Mouse (Mus musculus) myocyte (in vitro differentiated cells): Measurements from ENCODE around the gene Atg4b. TPM values are rescaled to one million over a fixed set of nuclear protein-coding genes. Genes with fewer than 3 reads are reported as not detected.

ENCODE experiments used
- H3K27me3 ChIP-seq: one replicate; pipeline ENCODE4 v1.6.1; 2011; ENCODE audit not compliant: control insufficient read depth, insufficient read depth, insufficient read length
- H3K36me3 ChIP-seq: one replicate; pipeline ENCODE4 v1.6.1; 2011; ENCODE audit not compliant: control insufficient read depth, insufficient read depth
- H3K4me2 ChIP-seq: one replicate; pipeline ENCODE4 v1.6.1; 2011; ENCODE audit warnings: low read depth, control low read depth
- H3K4me3 ChIP-seq: one replicate; pipeline ENCODE4 v1.5.1; 2011; ENCODE audit warnings: mild to moderate bottlenecking, control low read depth, moderate library complexity
- H3K79me2 ChIP-seq: one replicate; pipeline ENCODE4 v1.6.1; 2011; ENCODE audit not compliant: control insufficient read depth, insufficient read depth
- H3ac ChIP-seq: one replicate; pipeline ENCODE4 v1.6.1; 2011; ENCODE audit not compliant: control insufficient read depth, insufficient read length
- CEBPB ChIP-seq: IDR thresholded peaks from 2 replicates; pipeline ENCODE4 v1.6.1; 2011; ENCODE audit warnings: mild to moderate bottlenecking, moderate library complexity; ENCODE audit not compliant: poor library complexity, insufficient read depth, severe bottlenecking
- E2F4 ChIP-seq: IDR thresholded peaks from one replicate; pipeline ENCODE4 v1.6.1; 2011; ENCODE audit warnings: mild to moderate bottlenecking, control low read depth, moderate library complexity; ENCODE audit not compliant: insufficient read depth
- MAX ChIP-seq: IDR thresholded peaks from one replicate; pipeline ENCODE4 v1.6.1; 2011; ENCODE audit warnings: low read depth, mild to moderate bottlenecking, control low read depth
- MYOD1 ChIP-seq, 3 experiments: IDR thresholded peaks; one replicate each; pipeline ENCODE4 v1.6.1; 2011; ENCODE audit warnings: control low read depth in 2 of 3, low read depth in 2 of 3, mild to moderate bottlenecking in 2 of 3, moderate library complexity in 1 of 3; ENCODE audit not compliant: insufficient read length in 2 of 3, control insufficient read depth in 1 of 3
- MYOG ChIP-seq, 3 experiments: IDR thresholded peaks; one replicate each; pipeline ENCODE4 v1.6.1; 2011; ENCODE audit warnings: control low read depth in 2 of 3, low read depth in 2 of 3, mild to moderate bottlenecking in 2 of 3; ENCODE audit not compliant: insufficient read length in 2 of 3, control insufficient read depth in 1 of 3, insufficient read depth in 1 of 3
- POLR2A ChIP-seq: IDR thresholded peaks from one replicate; pipeline ENCODE4 v1.6.1; 2011; ENCODE audit warnings: low read depth, mild to moderate bottlenecking, control low read depth, moderate library complexity; ENCODE audit not compliant: insufficient read length
- POLR2AphosphoS2 ChIP-seq: IDR thresholded peaks from one replicate; pipeline ENCODE4 v1.6.1; 2011; ENCODE audit warnings: low read depth, control low read depth; ENCODE audit not compliant: insufficient read length
- REST ChIP-seq: IDR thresholded peaks from one replicate; pipeline ENCODE4 v1.6.1; 2011; ENCODE audit warnings: mild to moderate bottlenecking, control low read depth, moderate library complexity; ENCODE audit not compliant: insufficient read depth, insufficient read length
- SRF ChIP-seq: IDR thresholded peaks from one replicate; pipeline ENCODE4 v1.6.1; 2011; ENCODE audit warnings: low read depth; ENCODE audit not compliant: control insufficient read depth, insufficient read length
- TCF12 ChIP-seq: IDR thresholded peaks from one replicate; pipeline ENCODE4 v1.6.1; 2011; ENCODE audit warnings: mild to moderate bottlenecking, control low read depth; ENCODE audit not compliant: poor library complexity, insufficient read depth, severe bottlenecking
- TCF3 ChIP-seq: IDR thresholded peaks from one replicate; pipeline ENCODE4 v1.6.1; 2011; ENCODE audit warnings: low read depth, control low read depth; ENCODE audit not compliant: insufficient read length
- USF1 ChIP-seq: IDR thresholded peaks from one replicate; pipeline ENCODE4 v1.6.1; 2011; ENCODE audit warnings: low read depth, mild to moderate bottlenecking, control low read depth, moderate library complexity
- polyA plus RNA-seq: library from polyadenylated mRNA; unstranded; fragments of >200 nt; fragmentation: generic; extraction: Trizol; gene quantifications from one replicate; pipeline ENCODE4 v1.2.1, GENCODE M21; 2012; ENCODE audit warnings: missing spikeins

Atg4b gene
- polyA plus RNA-seq, 1 experiment: 49.9 TPM

DNA sequence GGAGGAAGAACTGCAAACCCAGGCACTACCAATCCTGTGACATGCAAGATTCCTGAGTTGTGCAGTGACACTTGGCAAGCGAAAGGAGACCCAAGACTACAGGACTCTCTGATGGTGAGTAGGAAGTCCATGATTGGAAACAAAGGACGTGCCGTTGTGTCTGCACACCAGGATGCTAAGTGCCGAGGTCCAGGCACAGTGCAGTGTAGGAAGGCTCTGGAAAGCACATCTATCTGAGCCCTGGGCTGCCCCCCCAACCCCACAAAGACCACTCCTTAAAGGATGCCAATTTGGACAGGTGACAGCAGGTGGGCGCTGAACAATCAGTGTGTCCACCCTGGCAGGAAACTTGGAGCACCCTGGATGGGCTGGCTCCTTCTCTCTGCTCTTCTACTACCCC is 20.2 kb upstream of the Atg4b start:
- Histone ChIP-seq H3K4me2 (no peak overlapping the region), H3K36me3 (no peaks in the 10 kb centered on the region), H3ac (no peak overlapping the region), H3K27me3 (no peaks in the 10 kb centered on the region), H3K4me3 (no peak overlapping the region), H3K79me2 (no peaks in the 10 kb centered on the region)
- no peak for TF ChIP-seq CEBPB
- no peak for TF ChIP-seq MAX

DNA sequence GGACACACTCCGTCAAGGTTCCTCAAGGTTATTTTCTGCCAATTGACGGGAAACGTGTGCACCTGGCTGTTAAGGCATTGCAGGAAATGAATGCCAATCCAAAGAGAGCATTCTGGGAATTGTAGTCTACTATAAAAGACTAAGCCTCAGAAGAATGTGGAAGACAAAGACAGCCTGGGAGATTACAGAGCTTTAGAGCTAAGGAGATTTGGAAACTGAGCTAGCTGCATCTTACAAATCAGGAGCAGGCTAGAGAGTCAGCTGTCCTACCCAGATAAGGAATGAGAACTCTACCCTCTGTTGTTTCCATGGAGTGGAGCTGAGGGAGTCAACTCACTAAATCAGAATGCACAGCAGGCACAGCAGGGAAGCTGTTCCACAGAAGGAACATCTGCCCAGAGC is 19.4 kb upstream of the Atg4b start:
- H3K4me3 ChIP-seq: no peak overlapping the region
- TF ChIP-seq TCF3: no peak
- no peak for TF ChIP-seq USF1
- no peak for TF ChIP-seq SRF
- no peak for TF ChIP-seq MYOG (IDR thresholded peaks at IDR 0.05; ENCODE audit: control insufficient read depth in 1 of 3, insufficient read depth in 1 of 3, insufficient read length in 2 of 3, low read depth in 2 of 3)
- no peak for TF ChIP-seq CEBPB
- TF ChIP-seq POLR2A: no peak
- no peak for TF ChIP-seq REST
- no peak for TF ChIP-seq POLR2AphosphoS2
- no peak for TF ChIP-seq MYOD1 (IDR thresholded peaks at IDR 0.05; ENCODE audit: control insufficient read depth in 1 of 3, insufficient read length in 2 of 3, low read depth in 2 of 3)
- no peak for TF ChIP-seq E2F4
- TF ChIP-seq TCF12: no peak
- TF ChIP-seq MAX: no peak
- H3K36me3 ChIP-seq: no peaks in the 10 kb centered on the region
- H3K4me2 ChIP-seq: no peak overlapping the region
- no peaks in the 10 kb centered on the region for H3K79me2 ChIP-seq
- H3ac ChIP-seq: no peak overlapping the region
- H3K27me3 ChIP-seq: no peaks in the 10 kb centered on the region

DNA sequence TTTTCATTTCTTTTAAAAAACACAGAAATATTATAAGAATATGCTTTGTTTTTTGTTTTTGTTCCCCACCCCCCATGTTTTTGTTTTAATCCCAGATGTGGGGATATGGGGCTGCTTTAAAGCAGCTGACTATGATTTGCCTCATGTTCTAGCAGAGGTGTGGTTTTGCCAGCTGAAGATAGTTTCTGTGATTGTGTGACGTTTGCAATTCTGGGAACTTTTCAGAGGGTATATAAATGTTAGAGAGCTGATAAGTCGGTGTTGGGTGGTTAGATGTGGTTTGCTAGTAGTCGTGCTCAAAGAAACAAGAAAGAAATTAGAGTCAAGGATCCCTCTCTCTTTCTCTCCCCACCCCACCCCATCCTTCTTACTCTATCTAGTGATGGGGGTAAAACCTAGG is 15.4 kb upstream of the Atg4b start:
- H3K4me2 ChIP-seq: no peak overlapping the region
- no peaks in the 10 kb centered on the region for H3K79me2 ChIP-seq
- no peaks in the 10 kb centered on the region for H3K27me3 ChIP-seq
- no peak overlapping the region for H3ac ChIP-seq
- no peak overlapping the region for H3K4me3 ChIP-seq
- TF ChIP-seq E2F4 (no peak), TCF3 (no peak), TCF12 (no peak), MYOD1 (IDR thresholded peaks at IDR 0.05; ENCODE audit: control insufficient read depth in 1 of 3, insufficient read length in 2 of 3, low read depth in 2 of 3) (no peak), MAX (no peak), MYOG (IDR thresholded peaks at IDR 0.05; ENCODE audit: control insufficient read depth in 1 of 3, insufficient read depth in 1 of 3, insufficient read length in 2 of 3, low read depth in 2 of 3) (no peak), POLR2A (no peak), SRF (no peak), USF1 (no peak)
- no peaks in the 10 kb centered on the region for H3K36me3 ChIP-seq

DNA sequence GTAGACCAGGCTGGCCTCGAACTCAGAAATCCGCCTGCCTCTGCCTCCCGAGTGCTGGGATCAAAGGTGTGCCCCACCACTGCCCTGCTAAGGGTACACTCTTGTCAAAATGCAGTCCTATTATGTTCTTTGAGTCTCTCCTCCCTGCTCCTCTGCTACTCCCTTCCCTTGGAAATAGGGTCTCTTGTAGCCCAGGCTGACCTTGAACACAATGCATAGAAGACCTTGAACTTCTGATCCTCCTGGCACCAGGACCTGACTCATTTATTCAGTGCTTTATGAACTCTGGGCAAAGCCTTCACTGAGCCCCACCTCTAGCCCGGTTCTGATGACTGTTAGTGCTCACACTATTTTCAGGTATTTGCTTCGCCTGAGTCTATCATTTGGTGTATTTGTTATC is 13.6 kb upstream of the Atg4b start:
- Histone ChIP-seq H3K4me2 (no peak overlapping the region), H3K79me2 (peaks cover 11% of the 10 kb centered on the region), H3ac (no peak overlapping the region), H3K36me3 (no peaks in the 10 kb centered on the region), H3K27me3 (no peaks in the 10 kb centered on the region), H3K4me3 (no peak overlapping the region)
- TF ChIP-seq MAX: no peak
- no peak for TF ChIP-seq MYOG (IDR thresholded peaks at IDR 0.05; ENCODE audit: control insufficient read depth in 1 of 3, insufficient read depth in 1 of 3, insufficient read length in 2 of 3, low read depth in 2 of 3)
- no peak for TF ChIP-seq POLR2AphosphoS2
- no peak for TF ChIP-seq TCF12
- no peak for TF ChIP-seq POLR2A
- TF ChIP-seq USF1: no peak
- no peak for TF ChIP-seq CEBPB
- TF ChIP-seq REST: no peak
- no peak for TF ChIP-seq TCF3
- TF ChIP-seq SRF: no peak

DNA sequence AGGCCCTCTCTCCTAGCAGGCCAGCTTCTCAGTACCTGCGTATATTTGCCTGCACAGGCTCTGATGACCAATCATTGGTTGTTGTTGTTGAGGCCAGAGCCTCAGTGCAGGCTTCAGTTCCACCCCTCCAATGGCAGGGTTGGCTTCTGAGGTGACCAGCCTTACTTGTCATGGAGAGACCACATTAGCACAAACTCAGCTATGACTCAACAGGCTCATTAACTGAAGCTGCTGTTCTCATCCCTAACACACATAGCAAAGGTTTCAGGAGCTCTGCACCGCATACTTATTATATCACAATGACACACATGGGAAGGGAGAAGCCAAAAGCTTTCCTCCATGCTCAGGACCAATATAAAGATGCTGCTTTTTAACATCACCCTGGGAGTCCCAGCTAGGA is 10.6 kb upstream of the Atg4b start:
- Histone ChIP-seq H3K36me3 (no peaks in the 10 kb centered on the region), H3K4me3 (no peak overlapping the region)
- no peak for TF ChIP-seq MYOG (IDR thresholded peaks at IDR 0.05; ENCODE audit: control insufficient read depth in 1 of 3, insufficient read depth in 1 of 3, insufficient read length in 2 of 3, low read depth in 2 of 3)
- no peak for TF ChIP-seq CEBPB
- TF ChIP-seq REST: no peak
- no peak for TF ChIP-seq TCF12
- TF ChIP-seq POLR2A: no peak
- no peak for TF ChIP-seq SRF
- no peak for TF ChIP-seq MYOD1 (IDR thresholded peaks at IDR 0.05; ENCODE audit: control insufficient read depth in 1 of 3, insufficient read length in 2 of 3, low read depth in 2 of 3)
- TF ChIP-seq MAX: no peak
- TF ChIP-seq POLR2AphosphoS2: no peak
- TF ChIP-seq TCF3: no peak
- no peak for TF ChIP-seq E2F4
- TF ChIP-seq USF1: no peak

More for the DNA sequence above, 10.6 kb upstream of the Atg4b start:
- Histone ChIP-seq H3K27me3 (no peaks in the 10 kb centered on the region), H3ac (no peak overlapping the region), H3K4me2 (no peak overlapping the region), H3K79me2 (peaks cover 20% of the 10 kb centered on the region)
